Mouse (Mus musculus) gastrocnemius, postnatal 10 days (tissue): ENCODE measurements around the gene Nxf7. TPM values are rescaled to one million over a fixed set of nuclear protein-coding genes. Genes with fewer than 3 reads are reported as not detected.
A peak's percentile ranks its signal among the peaks of the same experiment; 100 is the strongest.
"Not testable (repeated sequence)": the region's sequence is repeated elsewhere in the genome, so short reads cannot be mapped to it uniquely, and the experiment has no call there.

Experiments
- DNase-seq: peaks from one replicate; pipeline ENCODE4 v3.0.0; 2021; ENCODE audit warnings: mixed read lengths
- long read RNA-seq, 2 experiments: library from polyadenylated mRNA; stranded (forward); transcript quantifications; one replicate each; pipeline ENCODE4 v2.0.0; 2021
- total RNA-seq, 2 experiments: library from RNA; stranded (reverse); gene quantifications; 2 replicates each; pipeline ENCODE4 v1.2.3; 2021

The Nxf7 gene
- under 1 TPM in 1 of 2 experiments, not detected in 1; 0.25 TPM for total RNA-seq
- long read RNA-seq, experiment 1 = 0 reads
- long read RNA-seq, experiment 2 = 0 reads

- no peak for DNase-seq
Measured at GRCm38 (mm10) chrX:135598677-135599076, at the start of gene Nxf7. TSS of gene Nxf7 (minus strand) at chrX:135598777.

DNA sequence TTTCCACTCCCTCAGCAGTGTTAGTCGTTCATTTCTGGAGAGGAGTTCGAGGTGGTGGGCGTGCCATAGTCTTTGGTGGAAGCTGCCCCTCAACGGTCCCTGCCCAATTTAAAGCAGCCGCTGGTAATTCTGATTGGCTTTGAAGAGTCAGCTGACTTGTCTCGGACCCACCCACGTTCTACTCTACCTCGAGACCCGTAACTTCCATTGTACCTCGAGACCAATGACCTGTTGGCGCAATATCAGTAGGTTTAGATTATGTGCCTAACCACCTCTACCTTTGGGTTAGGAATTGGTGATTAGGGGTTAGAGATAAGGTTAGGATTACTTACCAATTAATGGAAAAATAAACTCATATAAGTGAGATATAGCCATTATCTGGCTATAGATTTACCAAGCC is 29.0 kb upstream of the Nxf7 start, which contains the start of gene Prame:
Prame (minus strand) TSS at position 101 of the 400 bp plus-strand sequence.
- no peak for DNase-seq

DNA sequence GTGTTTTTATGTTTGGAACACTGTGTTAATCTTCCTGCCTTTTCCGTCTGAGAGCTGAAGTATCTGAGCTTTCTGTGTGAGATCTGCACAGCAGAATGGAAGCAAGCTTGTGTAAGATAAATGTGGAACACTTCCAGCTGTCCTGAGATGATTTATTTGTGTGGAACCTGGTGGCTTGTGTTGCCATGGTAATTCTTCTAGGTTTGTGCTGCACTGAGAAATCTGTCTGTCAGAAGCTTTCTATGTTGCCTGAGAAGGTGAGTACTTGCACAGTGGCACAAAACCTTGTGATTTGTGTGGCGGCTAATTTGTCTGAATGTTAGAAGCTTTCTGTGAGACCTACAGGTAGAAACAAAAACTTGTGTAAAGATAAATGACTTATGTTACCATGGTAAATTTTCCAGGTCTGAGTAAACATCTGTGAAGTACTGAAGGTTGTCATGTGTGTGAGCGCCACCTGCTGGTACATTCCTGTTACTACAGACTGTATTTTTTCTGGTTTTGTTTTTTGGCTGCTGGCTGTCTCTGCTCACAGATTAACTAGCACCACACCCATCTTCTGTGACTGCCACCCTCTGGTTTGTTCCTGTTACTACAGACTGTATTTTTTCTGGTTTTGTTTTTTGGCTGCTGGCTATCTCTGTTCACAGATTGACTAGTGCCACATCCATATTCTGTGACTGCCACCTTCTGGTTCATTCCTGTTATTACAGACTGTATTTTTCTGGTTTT is 2.9 kb upstream of the Nxf7 start:
- DNase-seq = peak; percentile 5

DNA sequence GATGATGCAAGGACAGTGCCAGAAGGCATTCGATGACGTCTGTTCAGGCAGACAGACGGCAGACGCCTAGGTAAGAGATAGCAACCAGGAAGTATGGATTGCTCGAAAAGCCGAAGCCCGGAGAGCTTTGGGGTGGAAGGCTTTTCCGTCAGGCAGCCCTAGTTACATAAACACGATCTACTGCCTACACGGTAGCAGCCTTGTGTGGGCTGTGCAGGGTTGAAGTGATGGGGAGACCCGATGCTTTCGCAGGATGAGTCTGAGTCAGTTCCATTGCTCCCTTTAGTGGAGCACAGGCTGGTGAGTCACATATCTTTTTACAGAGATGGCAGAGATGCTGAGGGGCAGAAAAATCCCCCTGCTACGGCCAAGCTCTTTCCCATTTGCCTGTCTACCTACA is 481 bp downstream of the Nxf7 start:
- DNase-seq = no peak

- DNase-seq = no peak
Measured at GRCm38 (mm10) chrX:135576412-135576811, 22.2 kb downstream of the Nxf7 start.

DNA sequence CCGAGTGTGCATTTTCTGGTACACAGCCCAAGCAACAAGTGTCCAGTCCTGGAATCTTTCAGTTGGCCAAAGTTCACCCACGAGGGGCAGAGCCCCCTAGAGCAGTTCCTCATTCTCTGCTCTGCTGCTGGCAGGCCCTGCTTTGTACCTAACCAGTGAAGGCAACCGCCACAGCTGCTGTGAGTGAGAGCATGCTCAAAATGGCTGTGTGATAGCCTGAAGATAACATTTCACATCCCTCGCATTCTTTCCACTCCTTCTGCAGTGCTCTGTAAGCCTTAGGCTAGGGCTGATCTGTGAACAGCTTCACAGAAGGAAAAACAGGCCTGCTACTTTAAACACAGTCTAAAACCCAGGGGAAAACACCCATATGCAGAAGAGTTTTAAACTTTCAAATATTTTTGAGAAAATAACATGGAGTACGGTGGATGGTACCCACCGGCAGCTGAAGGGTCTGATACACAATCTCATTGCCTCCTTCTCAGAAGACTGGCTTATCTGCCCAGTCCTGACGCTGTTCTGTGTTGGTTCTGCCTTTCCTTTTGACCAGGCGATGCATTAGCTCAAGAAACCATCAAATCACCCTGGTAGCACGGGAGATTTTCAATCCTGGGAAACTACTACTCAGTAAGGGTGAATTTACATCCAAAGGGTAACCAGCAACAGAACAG is 23.5 kb downstream of the Nxf7 start:
- not testable (repeated sequence) for DNase-seq

GRCm38 (mm10) chrX:135574261-135574957 is 24.2 kb downstream of the Nxf7 start:
- not testable (repeated sequence) for DNase-seq

- peak; percentile 60 for DNase-seq
Measured at GRCm38 (mm10) chrX:135569467-135569866, 29.1 kb downstream of the Nxf7 start.

GRCm38 (mm10) chrX:135564934-135565333 is 33.6 kb downstream of the Nxf7 start:
- DNase-seq = not testable (repeated sequence)

DNA sequence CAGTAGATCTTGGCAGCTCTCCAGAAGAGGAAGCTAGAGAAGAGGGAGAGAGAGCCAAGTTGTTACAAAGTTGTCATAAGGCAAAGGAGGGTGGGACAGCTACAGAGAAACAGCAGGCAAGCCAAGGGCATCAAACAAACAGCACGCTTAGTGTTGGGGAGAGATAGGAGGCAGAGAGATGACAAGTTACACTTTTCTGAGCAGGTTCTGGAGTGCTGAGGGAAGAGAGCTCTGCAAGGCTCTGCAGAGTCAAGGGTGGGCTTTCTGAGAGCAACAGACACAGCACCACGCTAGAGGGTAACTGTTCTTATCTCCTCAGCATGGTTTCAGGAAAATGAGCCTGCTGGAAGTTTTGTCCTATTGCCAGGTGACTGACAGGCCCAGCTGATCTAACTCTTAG is 35.7 kb downstream of the Nxf7 start:
- no peak for DNase-seq

- not testable (repeated sequence) for DNase-seq
Measured at GRCm38 (mm10) chrX:135561693-135562092, 36.9 kb downstream of the Nxf7 start.

- peak; percentile 50 for DNase-seq
Measured at GRCm38 (mm10) chrX:135560933-135561332, 37.6 kb downstream of the Nxf7 start.

DNA sequence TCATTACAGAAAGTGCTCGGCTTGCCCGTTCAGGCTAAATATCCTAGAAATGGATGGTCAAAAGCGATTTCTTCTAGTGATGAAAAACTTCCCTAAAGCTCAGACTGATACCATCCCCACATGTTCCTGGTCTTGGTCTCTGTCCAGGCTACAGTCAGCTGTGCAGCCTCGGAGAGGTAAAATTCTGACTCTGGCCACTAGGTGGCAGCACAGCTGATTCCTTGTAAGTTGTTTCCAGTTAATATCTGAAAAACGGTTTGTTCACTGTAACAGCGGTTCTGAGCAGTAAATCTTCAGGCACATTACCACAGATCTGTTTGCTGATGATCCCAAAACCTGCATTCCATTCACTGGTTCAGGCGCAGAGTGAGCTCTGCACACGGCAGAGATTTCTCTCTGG is 38.9 kb downstream of the Nxf7 start:
- DNase-seq = peak; percentile 37

Other genes starting within 250 kb of the Nxf7 start
- gene Gm5128, start 225.5 kb downstream of the Nxf7 start, total RNA-seq = not detected
- gene Gm7903, start 164.9 kb downstream of the Nxf7 start, total RNA-seq = not detected
- not detected for gene AV320801, start 104.2 kb downstream of the Nxf7 start, total RNA-seq
- gene Prame, start 28.9 kb upstream of the Nxf7 start, total RNA-seq = not detected
- not detected for gene Tcp11x2, start 95.0 kb upstream of the Nxf7 start, total RNA-seq
- not detected for gene Tmsb15a, start 126.5 kb upstream of the Nxf7 start, total RNA-seq
- 1 to 10 TPM; 4.4 to 6.3 TPM for gene Armcx5, start 144.0 kb upstream of the Nxf7 start, total RNA-seq
- gene Gprasp1, start 144.0 kb upstream of the Nxf7 start, total RNA-seq = 10 to 100 TPM; 22.0 to 29.1 TPM
- 10 to 100 TPM; 18.7 to 21.9 TPM for gene Bhlhb9, start 198.8 kb upstream of the Nxf7 start, total RNA-seq
- 1 to 10 TPM; 5.6 to 6.3 TPM for gene Gprasp2, start 240.3 kb upstream of the Nxf7 start, total RNA-seq